Mouse (Mus musculus) erythroblast, embryonic 14.5 days (primary cell): ENCODE data around the gene Sf3b6. TPM values are rescaled to one million over a fixed set of nuclear protein-coding genes. Genes with fewer than 3 reads are reported as not detected.
"Not testable (repeated sequence)": the region's sequence is repeated elsewhere in the genome, so short reads cannot be mapped to it uniquely, and the experiment has no call there.

Source experiments
- H3K27me3 ChIP-seq: 2 replicates; pipeline ENCODE4 v1.6.1; 2012; ENCODE audit warnings: inconsistent platforms; ENCODE audit not compliant: control insufficient read depth
- H3K36me3 ChIP-seq: 2 replicates; pipeline ENCODE4 v1.6.1; 2012; ENCODE audit warnings: mild to moderate bottlenecking, inconsistent platforms; ENCODE audit not compliant: control insufficient read depth
- H3K4me1 ChIP-seq: 2 replicates; pipeline ENCODE4 v1.6.1; 2012; ENCODE audit warnings: inconsistent platforms; ENCODE audit not compliant: control insufficient read depth
- H3K4me3 ChIP-seq: replicated peaks from 2 replicates; pipeline ENCODE3; 2012; ENCODE audit warnings: moderate library complexity, mild to moderate bottlenecking, inconsistent platforms
- H3K9me3 ChIP-seq: 2 replicates; pipeline ENCODE4 v1.6.1; 2012; ENCODE audit warnings: low read length, inconsistent platforms, mixed read lengths; ENCODE audit not compliant: control insufficient read depth
- GATA1 ChIP-seq: IDR thresholded peaks from 2 replicates; pipeline ENCODE4 v1.6.1; 2012; ENCODE audit warnings: low read length, inconsistent platforms, mixed read lengths
- TAL1 ChIP-seq: IDR thresholded peaks from 3 replicates; pipeline ENCODE4 v1.6.1; 2012; ENCODE audit warnings: low read length, inconsistent platforms, mixed read lengths
- polyA plus RNA-seq: library from polyadenylated mRNA; stranded (reverse); fragments of >175 nt; gene quantifications from 2 replicates; pipeline ENCODE4 v1.2.3, GENCODE M21; 2012

Gene Sf3b6
- polyA plus RNA-seq: 0.51 and 0.52 TPM in 2 replicates

GRCm38 (mm10) chr12:4817361-4818101, at the start of gene Sf3b6:
Sf3b6 (plus strand) TSS chr12:4817544.
- Histone ChIP-seq H3K27me3 (peaks cover 6% of the 10 kb centered on the region), H3K4me1 (peaks cover 37% of the 10 kb centered on the region), H3K4me3 (peak within 1 kb of the TSS; percentile 70), H3K9me3 (no peaks in the 10 kb centered on the region), H3K36me3 (peaks cover 35% of the 10 kb centered on the region)
- peak; percentile 41 for TF ChIP-seq GATA1
- no peak for TF ChIP-seq TAL1

GRCm38 (mm10) chr12:4768492-4769332, 48.6 kb upstream of the Sf3b6 start, which contains the start of the genes Pfn4 and Fam228b:
Pfn4 (plus strand) TSS chr12:4769022.
Fam228b (minus strand) TSS chr12:4769267.
- Histone ChIP-seq H3K4me3 (peak within 1 kb of the TSS; percentile 87), H3K9me3 (no peaks in the 10 kb centered on the region), H3K27me3 (no peaks in the 10 kb centered on the region), H3K36me3 (no peaks in the 10 kb centered on the region), H3K4me1 (peaks cover 13% of the 10 kb centered on the region)
- TF ChIP-seq GATA1 (no peak), TAL1 (no peak)

- no peaks in the 10 kb centered on the region for H3K27me3 ChIP-seq
- TF ChIP-seq TAL1: no peak
- no peak for TF ChIP-seq GATA1
- H3K9me3 ChIP-seq: no peaks in the 10 kb centered on the region
- H3K4me3 ChIP-seq: peak overlapping the region; percentile 87
- H3K36me3 ChIP-seq: no peaks in the 10 kb centered on the region
- peaks cover 13% of the 10 kb centered on the region for H3K4me1 ChIP-seq
These were observed 48.0 kb upstream of the Sf3b6 start for GRCm38 (mm10) chr12:4769333-4769723.

- no peaks in the 10 kb centered on the region for H3K27me3 ChIP-seq
- TF ChIP-seq TAL1: no peak
- TF ChIP-seq GATA1: no peak
- no peaks in the 10 kb centered on the region for H3K9me3 ChIP-seq
- H3K36me3 ChIP-seq: no peaks in the 10 kb centered on the region
- H3K4me3 ChIP-seq: no peak overlapping the region
- peaks cover 12% of the 10 kb centered on the region for H3K4me1 ChIP-seq
These were observed 42.3 kb upstream of the Sf3b6 start for GRCm38 (mm10) chr12:4774895-4775587.

- H3K4me3 ChIP-seq: no peak overlapping the region
- no peaks in the 10 kb centered on the region for H3K9me3 ChIP-seq
- no peaks in the 10 kb centered on the region for H3K36me3 ChIP-seq
- no peak for TF ChIP-seq TAL1
- no peak for TF ChIP-seq GATA1
- H3K27me3 ChIP-seq: no peaks in the 10 kb centered on the region
- peaks cover 12% of the 10 kb centered on the region for H3K4me1 ChIP-seq
These were observed 41.8 kb upstream of the Sf3b6 start for GRCm38 (mm10) chr12:4775588-4775949.

GRCm38 (mm10) chr12:4777734-4778133, 39.6 kb upstream of the Sf3b6 start:
- H3K4me1 ChIP-seq: peaks cover 12% of the 10 kb centered on the region
- no peak overlapping the region for H3K4me3 ChIP-seq
- no peaks in the 10 kb centered on the region for H3K36me3 ChIP-seq
- no peaks in the 10 kb centered on the region for H3K27me3 ChIP-seq
- TF ChIP-seq TAL1: no peak
- TF ChIP-seq GATA1: no peak
- H3K9me3 ChIP-seq: no peaks in the 10 kb centered on the region

GRCm38 (mm10) chr12:4780245-4780644, 37.1 kb upstream of the Sf3b6 start:
- TF ChIP-seq GATA1 (no peak), TAL1 (no peak)
- Histone ChIP-seq H3K4me1 (peaks cover 5% of the 10 kb centered on the region), H3K36me3 (no peaks in the 10 kb centered on the region), H3K4me3 (no peak overlapping the region), H3K9me3 (no peaks in the 10 kb centered on the region), H3K27me3 (no peaks in the 10 kb centered on the region)

- no peak overlapping the region for H3K4me3 ChIP-seq
- no peak for TF ChIP-seq GATA1
- no peak for TF ChIP-seq TAL1
- no peaks in the 10 kb centered on the region for H3K27me3 ChIP-seq
- H3K4me1 ChIP-seq: no peaks in the 10 kb centered on the region
- H3K9me3 ChIP-seq: no peaks in the 10 kb centered on the region
- H3K36me3 ChIP-seq: no peaks in the 10 kb centered on the region
These were observed 36.1 kb upstream of the Sf3b6 start for GRCm38 (mm10) chr12:4781270-4781669.

GRCm38 (mm10) chr12:4781725-4782404, 35.5 kb upstream of the Sf3b6 start:
- not testable (repeated sequence) for H3K4me3 ChIP-seq, H3K27me3 ChIP-seq, H3K36me3 ChIP-seq, H3K9me3 ChIP-seq, H3K4me1 ChIP-seq
